Mouse (Mus musculus) thymus, adult 2 months (tissue): ENCODE measurements around the gene Ankrd6.

Source experiments
- CTCF ChIP-seq: fragments of 200-500 bp; IDR thresholded peaks from 2 replicates; pipeline ENCODE4 v1.5.1; 2012; ENCODE audit warnings: mild to moderate bottlenecking, control low read depth, low read length, moderate library complexity, borderline replicate concordance; ENCODE audit not compliant: control insufficient read depth, poor library complexity, insufficient read depth; ENCODE audit errors: extremely low read depth
- POLR2A ChIP-seq: fragments of 200-500 bp; IDR thresholded peaks from 2 replicates; pipeline ENCODE4 v1.6.1; 2012; ENCODE audit warnings: mild to moderate bottlenecking, low read length, control low read depth, moderate library complexity; ENCODE audit not compliant: control insufficient read depth, poor library complexity, insufficient read depth; ENCODE audit errors: extremely low read depth

- TF ChIP-seq CTCF (no peak), POLR2A (no peak)
Observed at GRCm38 (mm10) chr4:32868858-32869257, 81.8 kb downstream of the Ankrd6 start.
